Mouse (Mus musculus) heart, postnatal 0 days (tissue): Measurements from ENCODE around the gene Zcchc2. TPM values are rescaled to one million over a fixed set of nuclear protein-coding genes. Genes with fewer than 3 reads are reported as not detected.
A peak's percentile ranks its signal among the peaks of the same experiment; 100 is the strongest.

Experiments
- ATAC-seq: fragments of 200-750 bp; cut with Nextera tagmentation; 2 replicates; pipeline ENCODE4 v1.8.0; 2017; ENCODE audit warnings: low read depth, moderate number of reproducible peaks, moderate library complexity; ENCODE audit not compliant: insufficient read depth
- DNase-seq: peaks from one replicate; pipeline ENCODE4 v3.0.0-alpha.2; 2016; ENCODE audit warnings: low spot score
- H3K27ac ChIP-seq: fragments of 300-500 bp; sonication (generic); 2 replicates; pipeline ENCODE4 v1.5.1; 2014; ENCODE audit warnings: low read depth, mild to moderate bottlenecking
- H3K27me3 ChIP-seq: fragments of 300-500 bp; sonication (generic); 2 replicates; pipeline ENCODE4 v1.6.1; 2014; ENCODE audit warnings: low read length, mixed read lengths; ENCODE audit not compliant: control insufficient read depth, insufficient read depth
- H3K36me3 ChIP-seq: fragments of 300-500 bp; sonication (generic); replicated peaks from 2 replicates; pipeline ENCODE4 v1.6.1; 2014; ENCODE audit warnings: low read length, mixed read lengths; ENCODE audit not compliant: control insufficient read depth, insufficient read depth
- H3K4me1 ChIP-seq: fragments of 300-500 bp; sonication (generic); 2 replicates; pipeline ENCODE4 v1.6.1; 2014; ENCODE audit warnings: antibody characterized with exemption; ENCODE audit not compliant: control insufficient read depth, insufficient read depth
- H3K4me2 ChIP-seq: fragments of 300-500 bp; sonication (generic); 2 replicates; pipeline ENCODE4 v1.6.1; 2014; ENCODE audit warnings: low read depth, mild to moderate bottlenecking, low read length, moderate library complexity
- H3K4me3 ChIP-seq: fragments of 300-500 bp; sonication (generic); 2 replicates; pipeline ENCODE4 v1.5.1; 2014; ENCODE audit warnings: low read depth, low read length
- H3K9ac ChIP-seq: fragments of 300-500 bp; sonication (generic); replicated peaks from 2 replicates; pipeline ENCODE4 v1.6.1; 2014; ENCODE audit warnings: low read depth, low read length, mixed read lengths
- H3K9me3 ChIP-seq: fragments of 300-500 bp; sonication (generic); replicated peaks from 2 replicates; pipeline ENCODE4 v1.6.1; 2016; ENCODE audit warnings: low read length; ENCODE audit not compliant: control insufficient read depth
- CTCF ChIP-seq: IDR thresholded peaks from 2 replicates; pipeline ENCODE4 v1.5.1; 2016; ENCODE audit warnings: antibody characterized with exemption, control low read depth, low read depth
- EP300 ChIP-seq: IDR thresholded peaks from 2 replicates; pipeline ENCODE4 v1.6.1; 2016; ENCODE audit warnings: antibody characterized with exemption, low read depth
- WGBS: fragments of 180-500 bp; shearing (Covaris S2); extraction: QIAGEN DNeasy Blood & Tissue Kit; methylation state at CpG from one replicate; pipeline ENCODE4 v1.1.7; 2014; 5-methylcytosine and 5-hydroxymethylcytosine counted together
- polyA plus RNA-seq: library from polyadenylated mRNA; unstranded; fragments of >200 nt; fragmentation: Nextera tagmentation; extraction: Ambion mirVana; gene quantifications from 2 replicates; pipeline ENCODE4 v1.2.1, GENCODE M21; 2015
- total RNA-seq: library from RNA; depleted of rRNA; stranded (reverse); fragments of >200 nt; gene quantifications from 2 replicates; pipeline ENCODE4 v1.2.3, GENCODE M21; 2014; ENCODE audit warnings: low replicate concordance

The Zcchc2 gene
- total and polyA plus RNA-seq, 2 experiments from 2014 or later = 1.1 to 6.6 TPM

- whole genome bisulfite sequencing = 84% methylated on average over 2 of the region's 2 CpGs
- no peak for ATAC-seq
- Histone ChIP-seq H3K27ac (peak overlapping the region; percentile 16; the same call in 1 of the 2 replicates), H3K36me3 (no peaks in the 10 kb centered on the region), H3K9ac (no peak overlapping the region), H3K9me3 (no peaks in the 10 kb centered on the region), H3K4me2 (no peak overlapping the region), H3K4me1 (peaks cover 21% of the 10 kb centered on the region), H3K27me3 (no peaks in the 10 kb centered on the region), H3K4me3 (no peak overlapping the region)
- no peak for DNase-seq
- TF ChIP-seq EP300 (no peak), CTCF (no peak)
Measured at GRCm38 (mm10) chr1:106064711-106065110, 74.5 kb downstream of the Zcchc2 start.

GRCm38 (mm10) chr1:106065679-106066078 lies 75.5 kb downstream of the Zcchc2 start:
- H3K36me3 ChIP-seq = no peaks in the 10 kb centered on the region
- peaks cover 21% of the 10 kb centered on the region for H3K4me1 ChIP-seq
- H3K4me2 ChIP-seq = no peak overlapping the region
- H3K9ac ChIP-seq = no peak overlapping the region
- TF ChIP-seq EP300 = no peak
- no peak for TF ChIP-seq CTCF
- ATAC-seq = no peak
- H3K4me3 ChIP-seq = no peak overlapping the region
- H3K27ac ChIP-seq = peak overlapping the region; percentile 22; the same call in 1 of the 2 replicates
- no peaks in the 10 kb centered on the region for H3K27me3 ChIP-seq
- no peaks in the 10 kb centered on the region for H3K9me3 ChIP-seq
- WGBS = 38% methylated on average over 7 of the region's 7 CpGs
- DNase-seq = no peak

DNA sequence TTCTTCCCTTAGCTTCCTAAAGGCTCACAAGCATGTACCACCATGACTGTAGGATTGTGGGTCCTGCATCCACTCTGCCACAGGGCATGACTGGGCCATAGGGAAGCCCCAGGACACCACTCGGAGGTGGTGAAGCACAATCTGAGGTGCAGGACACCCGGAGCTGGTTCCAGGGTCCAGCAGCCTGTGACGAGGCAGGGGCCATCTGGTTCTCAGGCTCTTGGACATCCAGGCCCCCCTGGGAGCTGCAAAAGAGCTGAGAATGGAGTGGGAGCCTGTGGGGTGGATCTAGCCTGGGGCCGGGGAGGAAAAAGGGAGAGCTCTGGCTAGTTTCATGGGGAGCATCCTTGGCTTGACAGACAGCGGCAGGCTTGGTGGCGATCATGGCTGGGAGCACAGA lies 77.1 kb downstream of the Zcchc2 start:
- Histone ChIP-seq H3K36me3 (no peaks in the 10 kb centered on the region), H3K27me3 (no peaks in the 10 kb centered on the region), H3K9me3 (no peaks in the 10 kb centered on the region), H3K4me1 (peaks cover 21% of the 10 kb centered on the region), H3K4me2 (no peak overlapping the region), H3K9ac (no peak overlapping the region), H3K4me3 (no peak overlapping the region), H3K27ac (no peak overlapping the region)
- DNase-seq (no peak), ATAC-seq (no peak)
- 82% methylated on average over 6 of the region's 6 CpGs for WGBS
- no peak for TF ChIP-seq EP300

GRCm38 (mm10) chr1:106069867-106070543 lies 79.8 kb downstream of the Zcchc2 start:
- WGBS = 39% methylated on average over 7 of the region's 7 CpGs

GRCm38 (mm10) chr1:106070814-106071213 lies 80.6 kb downstream of the Zcchc2 start:
- peaks cover 4% of the 10 kb centered on the region; the same call in 1 of the 2 replicates for H3K4me1 ChIP-seq
- ATAC-seq = no peak
- H3K9ac ChIP-seq = no peak overlapping the region
- no peaks in the 10 kb centered on the region for H3K27me3 ChIP-seq
- no peak overlapping the region for H3K4me2 ChIP-seq
- no peak for TF ChIP-seq EP300
- no peak for TF ChIP-seq CTCF
- no peak overlapping the region for H3K27ac ChIP-seq
- 64% methylated on average over 4 of the region's 4 CpGs for WGBS
- H3K4me3 ChIP-seq = no peak overlapping the region
- H3K9me3 ChIP-seq = no peaks in the 10 kb centered on the region
- DNase-seq = no peak
- H3K36me3 ChIP-seq = no peaks in the 10 kb centered on the region

More at GRCm38 (mm10) chr1:106069867-106070543, 79.8 kb downstream of the Zcchc2 start:
- Histone ChIP-seq H3K36me3 (no peaks in the 10 kb centered on the region), H3K27ac (no peak overlapping the region), H3K4me3 (no peak overlapping the region), H3K9ac (no peak overlapping the region), H3K4me2 (no peak overlapping the region), H3K27me3 (no peaks in the 10 kb centered on the region), H3K9me3 (no peaks in the 10 kb centered on the region), H3K4me1 (peaks cover 6% of the 10 kb centered on the region; the same call in 1 of the 2 replicates)
- ATAC-seq (no peak), DNase-seq (no peak)
- TF ChIP-seq EP300 = no peak
- TF ChIP-seq CTCF = no peak
